In genomic region chr2:167565312-167565656, GRCm38 (mm10) we compare ENCODE assay signal across 8 mouse cellular contexts. TPM values are rescaled to one million over a fixed set of nuclear protein-coding genes. Genes with fewer than 3 reads are reported as not detected.
A peak's percentile ranks its signal among the peaks of the same experiment; 100 is the strongest.
DNase-seq lines count a peak whose midpoint lies in the region; ATAC-seq lines count a peak whose summit lies in the region.

No protein-coding gene starts in this region.

- no peaks in the 10 kb centered on the region for H3K36me3 ChIP-seq in heart, embryonic 16.5 days (ENCODE audit: control insufficient read depth, insufficient read depth)
- no peaks in the 10 kb centered on the region for H3K36me3 ChIP-seq in midbrain, embryonic 10.5 days
- no peaks in the 10 kb centered on the region for H3K36me3 ChIP-seq in midbrain, embryonic 14.5 days (ENCODE audit: control insufficient read depth, insufficient read depth, low read length)
- H3K36me3 ChIP-seq in limb, embryonic 13.5 days, result no peaks in the 10 kb centered on the region
- no peaks in the 10 kb centered on the region for H3K36me3 ChIP-seq in stomach, embryonic 16.5 days (ENCODE audit: control insufficient read depth, insufficient read depth, low read length)

- 0 out of 2 replicates have a peak overlapping the region, but pooled peaks have one; percentile 56 for H3K9ac ChIP-seq in heart, embryonic 16.5 days (ENCODE audit: low read length)
- no peak overlapping the region for H3K9ac ChIP-seq in midbrain, embryonic 14.5 days (replicated peaks; ENCODE audit: low read length)
- H3K9ac ChIP-seq in limb, embryonic 13.5 days, result peak overlapping the region; percentile 43; the same call in 1 of the 2 replicates
- peak overlapping the region; percentile 64; the same call in 1 of the 2 replicates for H3K9ac ChIP-seq in stomach, embryonic 16.5 days (ENCODE audit: low read length)

- H3K27me3 ChIP-seq in heart, embryonic 16.5 days (ENCODE audit: control insufficient read depth, insufficient read depth, low read length), result peaks cover under 1% of the 10 kb centered on the region; the same call in 1 of the 2 replicates
- peaks cover 25% of the 10 kb centered on the region for H3K27me3 ChIP-seq in midbrain, embryonic 10.5 days (ENCODE audit: low read depth, poor library complexity, severe bottlenecking)
- no peaks in the 10 kb centered on the region for H3K27me3 ChIP-seq in midbrain, embryonic 14.5 days (ENCODE audit: control insufficient read depth, insufficient read depth, low read length)
- H3K27me3 ChIP-seq in limb, embryonic 13.5 days, result no peaks in the 10 kb centered on the region
- H3K27me3 ChIP-seq in stomach, embryonic 16.5 days (ENCODE audit: control insufficient read depth, insufficient read depth, low read length), result no peaks in the 10 kb centered on the region

- H3K4me1 ChIP-seq in heart, embryonic 16.5 days (ENCODE audit: control insufficient read depth, insufficient read depth, low read length), result peaks cover 26% of the 10 kb centered on the region
- H3K4me1 ChIP-seq in midbrain, embryonic 10.5 days, result peaks cover 39% of the 10 kb centered on the region
- 0 out of 2 replicates have a peak, but pooled peaks cover 3% of the 10 kb centered on the region for H3K4me1 ChIP-seq in midbrain, embryonic 14.5 days (ENCODE audit: control insufficient read depth, insufficient read depth, low read length)
- H3K4me1 ChIP-seq in limb, embryonic 13.5 days, result peaks cover 74% of the 10 kb centered on the region
- peaks cover 31% of the 10 kb centered on the region for H3K4me1 ChIP-seq in stomach, embryonic 16.5 days (ENCODE audit: control insufficient read depth, insufficient read depth, low read length)

- peak overlapping the region; percentile 80 for H3K27ac ChIP-seq in heart, embryonic 16.5 days (ENCODE audit: low read length)
- H3K27ac ChIP-seq in midbrain, embryonic 10.5 days (replicated peaks), result peak overlapping the region; percentile 73; the same call in 1 of the 2 replicates
- no peak overlapping the region for H3K27ac ChIP-seq in midbrain, embryonic 14.5 days (replicated peaks; ENCODE audit: low read depth, low read length)
- H3K27ac ChIP-seq in limb, embryonic 13.5 days, result peak overlapping the region; percentile 95
- H3K27ac ChIP-seq in stomach, embryonic 16.5 days (ENCODE audit: low read length), result peak overlapping the region; percentile 90

- no peak for DNase-seq in heart, postnatal 25 days (ENCODE audit: low spot score)
- no peak for DNase-seq in midbrain, embryonic 10.5 days (ENCODE audit: low spot score)
- no peak for DNase-seq in midbrain, embryonic 14.5 days
- no peak for DNase-seq in layer of hippocampus, adult 8-10 months (ENCODE audit: low spot score in 2 of 2)

- no peaks in the 10 kb centered on the region for H3K9me3 ChIP-seq in heart, embryonic 16.5 days (replicated peaks; ENCODE audit: control insufficient read depth, low read length)
- H3K9me3 ChIP-seq in midbrain, embryonic 10.5 days (replicated peaks), result no peaks in the 10 kb centered on the region
- H3K9me3 ChIP-seq in midbrain, embryonic 14.5 days (ENCODE audit: control insufficient read depth, low read length), result no peaks in the 10 kb centered on the region
- no peaks in the 10 kb centered on the region for H3K9me3 ChIP-seq in limb, embryonic 13.5 days
- no peaks in the 10 kb centered on the region for H3K9me3 ChIP-seq in stomach, embryonic 16.5 days (replicated peaks; ENCODE audit: control insufficient read depth, low read length)

- no peak for ATAC-seq in heart, embryonic 16.5 days (replicated peaks; ENCODE audit: extremely low read depth, insufficient read depth, low FRiP score)
- no peak for ATAC-seq in midbrain, embryonic 14.5 days (ENCODE audit: low FRiP score, low TSS enrichment)
- ATAC-seq in limb, embryonic 13.5 days (ENCODE audit: low FRiP score, low read depth), result no peak
- no peak for ATAC-seq in stomach, embryonic 16.5 days (ENCODE audit: insufficient read depth, low FRiP score)
- ATAC-seq in megakaryocyte, adult 5-6 weeks (ENCODE audit: poor library complexity, severe bottlenecking), result no peak

- WGBS in heart, embryonic 16.5 days, result 60% methylated on average over 3 of the region's 3 CpGs
- WGBS in midbrain, embryonic 10.5 days, result 81% methylated on average over 3 of the region's 3 CpGs
- WGBS in midbrain, embryonic 14.5 days, result 85% methylated on average over 3 of the region's 3 CpGs
- WGBS in limb, embryonic 13.5 days, result 27% methylated on average over 3 of the region's 3 CpGs
- WGBS in stomach, embryonic 16.5 days, result 57% methylated on average over 3 of the region's 3 CpGs

- no peak overlapping the region for H3K4me3 ChIP-seq in heart, embryonic 16.5 days (ENCODE audit: low read length)
- no peak overlapping the region for H3K4me3 ChIP-seq in midbrain, embryonic 10.5 days
- no peak overlapping the region for H3K4me3 ChIP-seq in midbrain, embryonic 14.5 days (replicated peaks; ENCODE audit: low read depth, low read length)
- peak overlapping the region; percentile 19 for H3K4me3 ChIP-seq in limb, embryonic 13.5 days
- H3K4me3 ChIP-seq in stomach, embryonic 16.5 days (replicated peaks; ENCODE audit: low read length), result no peak overlapping the region

- intact Hi-C loops in heart, postnatal 25 days (cut with DNase I), result loop anchor here (2.0 kb wide), 1 partner anchor 26 kb away; the partner anchor contains the start of gene Snai1

- peak overlapping the region; percentile 50 for H3K4me2 ChIP-seq in heart, embryonic 16.5 days (ENCODE audit: low read depth, low read length)
- no peak overlapping the region; the same call in 1 of the 2 replicates for H3K4me2 ChIP-seq in midbrain, embryonic 14.5 days (ENCODE audit: low read length)
- H3K4me2 ChIP-seq in limb, embryonic 13.5 days (replicated peaks), result peak overlapping the region; percentile 53
- peak overlapping the region; percentile 43; the same call in 1 of the 2 replicates for H3K4me2 ChIP-seq in stomach, embryonic 16.5 days (ENCODE audit: low read depth, low read length)

RNA-seq across cellular contexts. Expression of gene Snai1, which starts 27.3 kb away (rescaled TPM):
- polyA plus RNA-seq in heart, embryonic 16.5 days (2015; fragmentation: Nextera tagmentation; extraction: Ambion mirVana), result 12.5 and 20.6 TPM in 2 replicates
- total RNA-seq in heart, postnatal 25 days (2021), result 1 to 10 TPM; 2.0 to 2.8 TPM
- polyA plus RNA-seq in midbrain, embryonic 10.5 days (2016; fragmentation: Nextera tagmentation; extraction: Ambion mirVana), result 30.0 and 36.1 TPM in 2 replicates
- polyA plus RNA-seq in midbrain, embryonic 14.5 days (2014; fragmentation: Nextera tagmentation; extraction: Ambion mirVana), result 0.53 and 4.4 TPM in 2 replicates
- 72.6 and 76.0 TPM in 2 replicates for polyA plus RNA-seq in limb, embryonic 13.5 days (2015; fragmentation: Nextera tagmentation; extraction: Ambion mirVana)
- polyA plus RNA-seq in stomach, embryonic 16.5 days (2015; fragmentation: Nextera tagmentation; extraction: Ambion mirVana), result 15.5 and 15.9 TPM in 2 replicates
- total RNA-seq in megakaryocyte, adult 5-6 weeks (2015), result 0.40 and 1.8 TPM in 2 replicates
- 0.40 TPM in 1 of 2 replicates, not detected in the other for total RNA-seq in megakaryocyte, adult 5-6 weeks (2017)
- 1 to 10 TPM in 1 of 4 experiments, under 1 TPM in 3; 0.28 to 1.1 (median 0.53) TPM for total RNA-seq in layer of hippocampus, adult 8-10 months (2022)
